ENCODE assay signal across 8 mouse cellular contexts in the genomic region with DNA sequence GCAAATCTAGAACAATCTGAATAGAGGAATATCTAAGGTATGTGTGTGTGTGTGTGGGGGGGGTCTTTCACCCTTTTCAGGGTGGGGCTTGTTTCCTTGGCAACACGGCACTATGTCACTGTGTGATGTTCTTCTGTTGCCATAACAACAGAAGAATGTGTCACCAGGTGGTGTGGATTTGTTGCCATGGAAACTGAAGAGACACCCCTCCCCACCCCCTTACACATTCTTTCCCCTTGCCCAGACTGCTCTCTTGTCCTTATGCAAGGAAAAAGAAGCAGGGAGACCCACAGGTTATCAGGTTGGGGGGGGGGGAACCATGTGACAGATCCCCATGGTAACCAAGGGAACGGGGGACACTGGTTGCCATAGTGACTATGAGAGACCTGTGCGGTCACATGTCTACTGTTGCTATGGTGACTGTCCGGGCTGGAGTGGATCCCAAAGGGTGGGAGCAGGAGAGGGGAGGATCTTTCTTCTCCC. TPM values are rescaled to one million over a fixed set of nuclear protein-coding genes. Genes with fewer than 3 reads are reported as not detected.
DNase-seq lines count a peak whose midpoint lies in the region; ATAC-seq lines count a peak whose summit lies in the region.

No protein-coding gene starts in this region.

- H3K4me3 ChIP-seq in forebrain, embryonic 10.5 days, result peak overlapping the region; percentile 79
- H3K4me3 ChIP-seq in midbrain, embryonic 14.5 days (replicated peaks; ENCODE audit: low read depth, low read length), result no peak overlapping the region

- peaks cover 95% of the 10 kb centered on the region for H3K4me1 ChIP-seq in forebrain, embryonic 10.5 days
- peaks cover 55% of the 10 kb centered on the region for H3K4me1 ChIP-seq in midbrain, embryonic 14.5 days (ENCODE audit: control insufficient read depth, insufficient read depth, low read length)

- peak overlapping the region; percentile 94 for H3K27ac ChIP-seq in forebrain, embryonic 10.5 days
- peak overlapping the region; percentile 94 for H3K27ac ChIP-seq in midbrain, embryonic 14.5 days (replicated peaks; ENCODE audit: low read depth, low read length)

- H3K9me3 ChIP-seq in forebrain, embryonic 10.5 days, result no peaks in the 10 kb centered on the region
- H3K9me3 ChIP-seq in midbrain, embryonic 14.5 days (ENCODE audit: control insufficient read depth, low read length), result no peaks in the 10 kb centered on the region

- H3K36me3 ChIP-seq in forebrain, embryonic 10.5 days (replicated peaks), result peaks cover 10% of the 10 kb centered on the region; the same call in 1 of the 2 replicates
- H3K36me3 ChIP-seq in midbrain, embryonic 14.5 days (ENCODE audit: control insufficient read depth, insufficient read depth, low read length), result no peaks in the 10 kb centered on the region

- H3K9ac ChIP-seq in midbrain, embryonic 14.5 days (replicated peaks; ENCODE audit: low read length), result no peak overlapping the region

- H3K27me3 ChIP-seq in forebrain, embryonic 10.5 days (ENCODE audit: poor library complexity, severe bottlenecking), result peaks cover 40% of the 10 kb centered on the region
- H3K27me3 ChIP-seq in midbrain, embryonic 14.5 days (ENCODE audit: control insufficient read depth, insufficient read depth, low read length), result no peaks in the 10 kb centered on the region

- peak; percentile 94 to 95 for DNase-seq in cerebellum, postnatal 10 days
- DNase-seq in forebrain, embryonic 10.5 days (ENCODE audit: extremely low spot score, low spot score), result peak; percentile 85
- peak; percentile 76 to 81 for DNase-seq in layer of hippocampus, adult 18-20 months (ENCODE audit: low spot score in 2 of 2)
- DNase-seq in midbrain, embryonic 14.5 days, result peak; percentile 97
- no peak for DNase-seq in adrenal gland, adult (ENCODE audit: inconsistent age in 2 of 2, low spot score in 1 of 2)
- DNase-seq in ovary, postnatal 14 days (ENCODE audit: low spot score), result no peak
- no peak for DNase-seq in urinary bladder, adult 2 months (ENCODE audit: low spot score)

- 19% methylated on average over 4 of the region's 4 CpGs for WGBS in forebrain, embryonic 10.5 days
- 0% methylated on average over 4 of the region's 4 CpGs for WGBS in midbrain, embryonic 14.5 days

- peak overlapping the region; percentile 99 for H3K4me2 ChIP-seq in midbrain, embryonic 14.5 days (ENCODE audit: low read length)

- peak; percentile 90 for ATAC-seq in midbrain, embryonic 14.5 days (ENCODE audit: low FRiP score, low TSS enrichment)
- ATAC-seq in erythroid progenitor cell, adult 5-6 weeks (replicated peaks; ENCODE audit: low FRiP score, poor library complexity, severe bottlenecking), result no peak

RNA-seq across cellular contexts. Expression of gene Cacna1g, which starts 5.4 kb away (rescaled TPM):
- polyA plus RNA-seq in forebrain, embryonic 10.5 days (2016; fragmentation: Nextera tagmentation; extraction: Ambion mirVana), result 7.0 and 8.3 TPM in 2 replicates
- total RNA-seq in layer of hippocampus, adult 18-20 months (2021), result 10 to 100 TPM; 53.2 to 59.2 TPM
- polyA plus RNA-seq in midbrain, embryonic 14.5 days (2014; fragmentation: Nextera tagmentation; extraction: Ambion mirVana), result 20.1 and 22.7 TPM in 2 replicates
- 208 and 236 TPM in 2 replicates for total RNA-seq in erythroid progenitor cell, adult 5-6 weeks (2015; ENCODE audit: low replicate concordance)
- 142 TPM in 2 replicates for total RNA-seq in erythroid progenitor cell, adult 5-6 weeks (2017; ENCODE audit: low replicate concordance)
- polyA plus RNA-seq in urinary bladder, adult 2 months (2012; rRNA removed), result 2.6 and 2.9 TPM in 2 replicates

RNA-seq across cellular contexts. Expression of gene Spata20, which starts 17.4 kb away (rescaled TPM):
- not detected in 2 replicates for polyA plus RNA-seq in forebrain, embryonic 10.5 days (2016; fragmentation: Nextera tagmentation; extraction: Ambion mirVana)
- total RNA-seq in layer of hippocampus, adult 18-20 months (2021), result under 1 TPM in 1 of 2 experiments, not detected in 1; 0.79 TPM
- polyA plus RNA-seq in midbrain, embryonic 14.5 days (2014; fragmentation: Nextera tagmentation; extraction: Ambion mirVana), result 0.42 and 0.54 TPM in 2 replicates
- not detected in 2 replicates for total RNA-seq in erythroid progenitor cell, adult 5-6 weeks (2015; ENCODE audit: low replicate concordance)
- not detected in 2 replicates for total RNA-seq in erythroid progenitor cell, adult 5-6 weeks (2017; ENCODE audit: low replicate concordance)
- 0.06 TPM in 1 of 2 replicates, not detected in the other for polyA plus RNA-seq in urinary bladder, adult 2 months (2012; rRNA removed)

RNA-seq across cellular contexts. Expression of gene Epn3, which starts 31.2 kb away (rescaled TPM):
- polyA plus RNA-seq in forebrain, embryonic 10.5 days (2016; fragmentation: Nextera tagmentation; extraction: Ambion mirVana), result 1.6 and 2.0 TPM in 2 replicates
- total RNA-seq in layer of hippocampus, adult 18-20 months (2021), result 1 to 10 TPM; 2.1 to 2.2 TPM
- polyA plus RNA-seq in midbrain, embryonic 14.5 days (2014; fragmentation: Nextera tagmentation; extraction: Ambion mirVana), result 0.23 and 0.43 TPM in 2 replicates
- not detected in 2 replicates for total RNA-seq in erythroid progenitor cell, adult 5-6 weeks (2015; ENCODE audit: low replicate concordance)
- total RNA-seq in erythroid progenitor cell, adult 5-6 weeks (2017; ENCODE audit: low replicate concordance), result not detected in 2 replicates
- polyA plus RNA-seq in urinary bladder, adult 2 months (2012; rRNA removed), result 28.5 and 34.1 TPM in 2 replicates

RNA-seq across cellular contexts. Expression of gene Mycbpap, which starts 52.9 kb away (rescaled TPM):
- polyA plus RNA-seq in forebrain, embryonic 10.5 days (2016; fragmentation: Nextera tagmentation; extraction: Ambion mirVana), result 3.4 and 4.5 TPM in 2 replicates
- 1 to 10 TPM; 2.1 to 3.7 TPM for total RNA-seq in layer of hippocampus, adult 18-20 months (2021)
- 2.1 and 3.3 TPM in 2 replicates for polyA plus RNA-seq in midbrain, embryonic 14.5 days (2014; fragmentation: Nextera tagmentation; extraction: Ambion mirVana)
- total RNA-seq in erythroid progenitor cell, adult 5-6 weeks (2015; ENCODE audit: low replicate concordance), result not detected in 2 replicates
- not detected in 2 replicates for total RNA-seq in erythroid progenitor cell, adult 5-6 weeks (2017; ENCODE audit: low replicate concordance)
- 1.7 and 2.0 TPM in 2 replicates for polyA plus RNA-seq in urinary bladder, adult 2 months (2012; rRNA removed)

Comparison
In these comparisons a context has a peak if more than half of its experiments do, and no peak if none do; other contexts are left out.
1. DNase-seq: peak in cerebellum, postnatal 10 days (2 of 2), forebrain, embryonic 10.5 days (single experiment), layer of hippocampus, adult 18-20 months (2 of 2) and midbrain, embryonic 14.5 days (single experiment); none in adrenal gland, adult (0 of 2), ovary, postnatal 14 days (single experiment) and urinary bladder, adult 2 months (single experiment).